Mouse (Mus musculus): ENCODE results near the gene Hltf. TPM values are rescaled to one million over a fixed set of nuclear protein-coding genes. Genes with fewer than 3 reads are reported as not detected.

Hltf gene
- polyA plus RNA-seq (2014; fragmentation: Illumina TruSeq; extraction: RNeasy Lipid Tissue Mini Kit (QIAGEN cat#74804); ENCODE audit: low read depth, low replicate concordance), result 90.4 TPM

GRCm38 (mm10) chr3:20057306-20058196 is at the start of gene Hltf:
Hltf (plus strand) TSS chr3:20057811.

GRCm38 (mm10) chr3:20034719-20035404 is 22.7 kb upstream of the Hltf start, which contains the start of gene Hps3:
Hps3 (minus strand) TSS chr3:20035315.

GRCm38 (mm10) chr3:20154531-20155367 is 97.1 kb downstream of the Hltf start, which contains the start of gene Gyg:
Gyg (minus strand) TSS chr3:20155317.

Other genes starting within 250 kb of the Hltf start
- 30.8 TPM for gene Cp, start 100.8 kb upstream of the Hltf start, polyA plus RNA-seq (2014; fragmentation: Illumina TruSeq; extraction: RNeasy Lipid Tissue Mini Kit (QIAGEN cat#74804); ENCODE audit: low read depth, low replicate concordance)
- 32.2 TPM for gene Hps3, start 22.5 kb upstream of the Hltf start, polyA plus RNA-seq (2014; fragmentation: Illumina TruSeq; extraction: RNeasy Lipid Tissue Mini Kit (QIAGEN cat#74804); ENCODE audit: low read depth, low replicate concordance)
- 92.1 TPM for gene Gyg, start 97.5 kb downstream of the Hltf start, polyA plus RNA-seq (2014; fragmentation: Illumina TruSeq; extraction: RNeasy Lipid Tissue Mini Kit (QIAGEN cat#74804); ENCODE audit: low read depth, low replicate concordance)
- 6.7 TPM for gene Cpa3, start 184.4 kb downstream of the Hltf start, polyA plus RNA-seq (2014; fragmentation: Illumina TruSeq; extraction: RNeasy Lipid Tissue Mini Kit (QIAGEN cat#74804); ENCODE audit: low read depth, low replicate concordance)
- gene Cpb1, start 217.9 kb downstream of the Hltf start, polyA plus RNA-seq (2014; fragmentation: Illumina TruSeq; extraction: RNeasy Lipid Tissue Mini Kit (QIAGEN cat#74804); ENCODE audit: low read depth, low replicate concordance), result 10.3 TPM